Mouse (Mus musculus): ENCODE data around the gene 4933430I17Rik. TPM values are rescaled to one million over a fixed set of nuclear protein-coding genes. Genes with fewer than 3 reads are reported as not detected.
A peak's percentile ranks its signal among the peaks of the same experiment; 100 is the strongest.

4933430I17Rik gene
- total RNA-seq, 2 experiments from 2014 or later = 0.19 to 0.63 TPM

DNA sequence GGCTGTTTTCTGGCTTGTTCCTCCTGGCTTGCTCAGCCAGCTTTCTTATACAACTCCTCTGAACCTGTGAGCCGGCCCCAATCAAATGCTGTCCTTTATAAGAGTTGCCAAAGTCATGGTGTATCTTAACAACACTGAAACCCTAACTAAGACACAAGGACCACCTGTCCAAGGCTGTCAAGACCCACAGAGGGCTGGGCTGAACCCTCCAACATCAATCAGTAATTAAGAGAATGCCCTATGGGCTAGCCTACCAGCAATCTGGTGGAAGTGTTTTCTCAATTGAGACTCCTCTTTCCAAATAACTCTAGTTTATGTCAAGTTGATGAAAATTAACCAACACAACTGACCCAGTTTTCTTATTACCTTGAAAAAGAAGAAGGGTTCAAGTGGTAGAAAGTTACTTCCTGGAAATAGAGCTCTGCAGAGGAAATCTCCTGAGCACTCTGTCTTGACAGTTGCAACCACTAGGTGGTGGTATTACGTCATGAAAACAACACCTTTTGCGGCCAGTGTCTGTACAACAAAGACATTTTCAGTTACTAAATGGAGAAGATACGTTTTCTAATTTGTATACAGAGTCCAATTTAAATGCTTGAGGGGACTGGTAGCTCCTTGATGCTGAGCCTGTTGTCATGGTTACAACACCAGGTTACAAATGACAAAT, 35.9 kb downstream of the 4933430I17Rik start:
- TF ChIP-seq CTCF (IDR thresholded peaks at IDR 0.05) = peak; percentile 82
- no peak overlapping the region for H3K4me3 ChIP-seq
- H3K27ac ChIP-seq = no peak overlapping the region
- DNase-seq (ENCODE audit: extremely low spot score in 1 of 2, low spot score in 2 of 2) = peak; percentile 72 to 74
- intact Hi-C loops (cut with DNase I) = loop anchor here (1.0 kb wide), 2 partner anchors 136 to 200 kb away; no protein-coding TSS in a partner anchor

DNA sequence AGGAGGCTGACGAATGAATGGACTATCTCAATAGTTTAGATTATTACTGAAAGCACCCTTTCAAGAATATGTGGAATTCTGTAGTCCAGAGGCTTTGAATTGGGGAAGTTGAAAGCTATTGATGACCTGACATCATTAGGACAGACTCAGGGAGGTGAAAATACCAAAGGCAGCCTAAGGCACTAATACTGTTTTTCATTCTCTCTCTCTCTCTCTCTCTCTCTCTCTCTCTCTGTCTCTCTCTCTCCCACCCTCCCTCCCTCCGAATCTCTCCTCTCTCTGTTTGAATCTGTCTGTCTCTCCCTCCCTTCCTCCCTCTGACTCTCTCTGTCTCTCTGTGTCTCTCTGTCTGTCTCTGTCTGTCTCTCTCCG, 36.4 kb downstream of the 4933430I17Rik start:
- Histone ChIP-seq H3K27ac (no peak overlapping the region), H3K4me3 (no peak overlapping the region)
- TF ChIP-seq CTCF (IDR thresholded peaks at IDR 0.05) = no peak
- no peak for DNase-seq (ENCODE audit: extremely low spot score in 1 of 2, low spot score in 2 of 2)
- intact Hi-C loops (cut with DNase I) = loop anchor here (1.0 kb wide), 2 partner anchors 136 to 200 kb away; no protein-coding TSS in a partner anchor

GRCm38 (mm10) chr4:62562006-62562405, 36.8 kb downstream of the 4933430I17Rik start:
- Histone ChIP-seq H3K27ac (no peak overlapping the region), H3K4me3 (no peak overlapping the region)
- no peak for DNase-seq (ENCODE audit: extremely low spot score in 1 of 2, low spot score in 2 of 2)
- no peak for TF ChIP-seq CTCF (IDR thresholded peaks at IDR 0.05)
- intact Hi-C loops (cut with DNase I) = no loop called here

DNA sequence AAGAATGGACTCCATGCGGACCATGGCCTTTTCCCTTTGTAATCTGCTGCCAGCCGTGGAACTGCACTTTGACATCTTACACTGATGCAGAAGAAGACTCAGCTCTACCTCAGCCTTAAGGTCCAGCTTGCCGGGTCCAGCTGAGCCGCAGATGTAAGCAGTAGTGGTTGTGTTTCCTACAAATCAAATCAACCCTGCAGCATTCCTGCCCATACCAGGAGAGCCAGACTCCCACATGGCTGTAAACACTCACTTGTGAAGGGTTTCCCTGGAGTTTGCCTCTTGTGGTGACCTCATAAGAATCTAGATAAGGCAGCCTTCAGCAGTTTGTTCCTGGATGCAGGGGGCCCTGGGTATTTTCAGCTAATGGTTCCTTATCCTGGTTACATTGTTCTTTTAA, 41.4 kb downstream of the 4933430I17Rik start:
- intact Hi-C loops (cut with DNase I) = no loop called here
- no peak overlapping the region for H3K27ac ChIP-seq
- TF ChIP-seq CTCF (IDR thresholded peaks at IDR 0.05) = no peak
- DNase-seq (ENCODE audit: extremely low spot score in 1 of 2, low spot score in 2 of 2) = no peak
- no peak overlapping the region for H3K4me3 ChIP-seq

- intact Hi-C loops (cut with DNase I) = no loop called here
- H3K27ac ChIP-seq = no peak overlapping the region
- no peak for DNase-seq (ENCODE audit: extremely low spot score in 1 of 2, low spot score in 2 of 2)
- no peak overlapping the region for H3K4me3 ChIP-seq
- TF ChIP-seq CTCF (IDR thresholded peaks at IDR 0.05) = no peak
Observed at GRCm38 (mm10) chr4:62567696-62568095, 42.5 kb downstream of the 4933430I17Rik start.

DNA sequence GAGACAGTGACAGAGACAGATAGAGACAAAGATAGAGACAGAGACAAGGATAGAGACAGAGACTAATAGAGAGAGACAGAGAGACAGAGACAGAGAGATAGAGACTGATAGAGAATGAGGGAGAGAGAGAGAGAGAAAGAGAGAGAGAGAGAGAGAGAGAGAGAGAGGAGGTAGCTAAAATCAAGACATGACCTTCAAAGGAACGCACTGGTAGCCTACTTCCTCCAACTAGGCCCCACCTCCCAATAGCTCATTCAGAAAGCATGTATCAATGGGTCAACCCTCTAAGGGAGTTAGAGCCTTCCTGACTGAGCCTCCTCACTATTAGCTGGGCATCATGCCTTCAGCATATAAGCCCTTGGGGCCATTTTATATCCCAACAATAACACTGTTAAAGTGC, 43.2 kb downstream of the 4933430I17Rik start:
- Histone ChIP-seq H3K4me3 (no peak overlapping the region), H3K27ac (no peak overlapping the region)
- no peak for TF ChIP-seq CTCF (IDR thresholded peaks at IDR 0.05)
- intact Hi-C loops (cut with DNase I) = no loop called here
- DNase-seq (ENCODE audit: extremely low spot score in 1 of 2, low spot score in 2 of 2) = no peak

DNA sequence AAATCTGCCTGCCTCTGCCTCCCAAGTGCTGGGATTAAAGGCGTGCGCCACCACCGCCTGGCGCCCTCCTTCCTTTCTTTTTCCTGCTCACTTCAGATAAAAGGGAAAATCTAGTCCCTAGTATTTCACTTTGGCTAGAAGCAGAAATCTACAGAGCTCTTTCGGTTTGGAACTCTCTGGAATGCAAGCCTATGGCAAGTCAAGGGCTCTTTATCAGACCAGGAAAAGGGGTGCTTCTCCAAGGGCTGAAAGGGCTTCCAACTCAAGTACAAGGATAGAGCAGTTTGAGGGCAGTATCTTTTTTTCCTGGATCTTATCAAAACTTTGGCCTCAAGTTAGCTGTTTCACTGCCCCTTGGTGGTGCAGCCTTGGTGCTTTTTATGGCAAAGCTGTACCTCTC, 44.4 kb downstream of the 4933430I17Rik start:
- intact Hi-C loops (cut with DNase I) = no loop called here
- DNase-seq (ENCODE audit: extremely low spot score in 1 of 2, low spot score in 2 of 2) = no peak
- Histone ChIP-seq H3K27ac (no peak overlapping the region), H3K4me3 (no peak overlapping the region)
- TF ChIP-seq CTCF (IDR thresholded peaks at IDR 0.05) = no peak

GRCm38 (mm10) chr4:62570029-62570428, 44.9 kb downstream of the 4933430I17Rik start:
- no peak for TF ChIP-seq CTCF (IDR thresholded peaks at IDR 0.05)
- intact Hi-C loops (cut with DNase I) = no loop called here
- Histone ChIP-seq H3K27ac (no peak overlapping the region), H3K4me3 (no peak overlapping the region)
- DNase-seq (ENCODE audit: extremely low spot score in 1 of 2, low spot score in 2 of 2) = no peak

GRCm38 (mm10) chr4:62582365-62583264, 57.4 kb downstream of the 4933430I17Rik start:
- DNase-seq (ENCODE audit: extremely low spot score in 1 of 2, low spot score in 2 of 2) = peak; percentile 33 to 38
- intact Hi-C loops (cut with DNase I) = no loop called here
- Histone ChIP-seq H3K27ac (no peak overlapping the region), H3K4me3 (peak overlapping the region; percentile 36)
- no peak for TF ChIP-seq CTCF (IDR thresholded peaks at IDR 0.05)

DNA sequence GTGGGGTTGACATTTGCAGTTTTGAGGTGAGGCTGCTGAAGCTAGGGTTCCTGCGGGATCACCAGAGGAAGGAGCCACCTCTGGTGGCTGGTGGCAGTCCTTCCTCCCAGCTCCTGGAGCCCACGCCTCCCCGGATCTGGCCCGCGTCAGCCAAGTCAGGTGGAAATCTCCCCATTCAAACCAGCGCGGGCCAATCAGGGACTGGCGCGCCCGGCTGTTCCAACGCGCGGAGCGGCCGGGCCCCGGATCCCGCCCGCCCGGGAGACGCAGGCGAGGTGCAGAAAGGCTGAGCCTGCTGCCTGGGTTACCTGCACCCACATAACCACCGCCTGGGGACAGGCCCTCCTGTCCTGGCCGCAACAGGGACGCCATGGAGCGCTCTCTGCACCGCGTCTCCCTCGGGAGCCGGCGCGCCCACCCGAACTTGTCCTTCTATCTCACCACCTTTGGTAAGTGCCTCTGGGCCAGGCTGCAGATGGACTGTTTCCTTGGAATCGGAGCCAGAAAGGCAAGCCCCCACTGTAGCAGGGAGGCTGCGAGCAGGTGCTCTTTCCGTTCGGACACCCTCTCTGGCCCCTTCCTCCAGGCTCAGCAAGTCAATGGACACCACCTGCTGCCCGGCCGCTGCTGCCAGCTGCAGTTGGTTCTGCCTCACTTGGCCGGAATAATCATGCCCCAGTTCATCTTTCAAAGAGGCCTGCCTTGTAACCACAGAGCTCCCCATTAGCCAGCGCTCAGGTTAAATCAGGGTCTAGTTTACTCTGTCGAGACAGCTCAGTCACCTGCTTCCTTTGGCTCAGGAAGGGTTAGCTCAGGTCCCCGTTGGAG, 58.3 kb downstream of the 4933430I17Rik start:
- TF ChIP-seq CTCF (IDR thresholded peaks at IDR 0.05) = peak; percentile 4; the same call in 1 of the 2 replicates
- intact Hi-C loops (cut with DNase I) = no loop called here
- DNase-seq (ENCODE audit: extremely low spot score in 1 of 2, low spot score in 2 of 2) = peak; percentile 56 to 63
- H3K4me3 ChIP-seq = peak overlapping the region; percentile 36
- H3K27ac ChIP-seq = no peak overlapping the region

- Histone ChIP-seq H3K27ac (no peak overlapping the region), H3K4me3 (no peak overlapping the region)
- TF ChIP-seq CTCF (IDR thresholded peaks at IDR 0.05) = no peak
- intact Hi-C loops (cut with DNase I) = no loop called here
- DNase-seq (ENCODE audit: extremely low spot score in 1 of 2, low spot score in 2 of 2) = no peak
Observed at GRCm38 (mm10) chr4:62587067-62587466, 61.9 kb downstream of the 4933430I17Rik start.

All from left cerebral cortex, adult 2 months (tissue).